Mouse (Mus musculus): ENCODE results near the gene Asz1. TPM values are rescaled to one million over a fixed set of nuclear protein-coding genes. Genes with fewer than 3 reads are reported as not detected.

Gene Asz1
- polyA plus RNA-seq (2012; rRNA removed): not detected in 2 replicates

GRCm38 (mm10) chr6:18108934-18109333 lies at the start of gene Asz1:
Gene Asz1 (minus strand): TSS chr6:18109061.

GRCm38 (mm10) chr6:18029746-18030656 lies 78.9 kb downstream of the Asz1 start, which contains the start of gene Wnt2:
Gene Wnt2 (minus strand): TSS chr6:18030585.

Other genes with a start within 250 kb of the Asz1 start
- gene Wnt2, start 78.5 kb downstream of the Asz1 start, polyA plus RNA-seq (2012; rRNA removed): 0.28 and 0.29 TPM in 2 replicates
- gene Cftr, start 61.6 kb upstream of the Asz1 start, polyA plus RNA-seq (2012; rRNA removed): 0.14 and 0.17 TPM in 2 replicates